Mouse (Mus musculus): Measurements from ENCODE around the gene Nup107. TPM values are rescaled to one million over a fixed set of nuclear protein-coding genes. Genes with fewer than 3 reads are reported as not detected.

Gene Nup107
- total RNA-seq (2023): 10 to 100 TPM; 35.3 to 40.2 TPM

GRCm38 (mm10) chr10:117792141-117793091, at the start of gene Nup107:
TSS of gene Nup107 (minus strand) at chr10:117792705.

DNA sequence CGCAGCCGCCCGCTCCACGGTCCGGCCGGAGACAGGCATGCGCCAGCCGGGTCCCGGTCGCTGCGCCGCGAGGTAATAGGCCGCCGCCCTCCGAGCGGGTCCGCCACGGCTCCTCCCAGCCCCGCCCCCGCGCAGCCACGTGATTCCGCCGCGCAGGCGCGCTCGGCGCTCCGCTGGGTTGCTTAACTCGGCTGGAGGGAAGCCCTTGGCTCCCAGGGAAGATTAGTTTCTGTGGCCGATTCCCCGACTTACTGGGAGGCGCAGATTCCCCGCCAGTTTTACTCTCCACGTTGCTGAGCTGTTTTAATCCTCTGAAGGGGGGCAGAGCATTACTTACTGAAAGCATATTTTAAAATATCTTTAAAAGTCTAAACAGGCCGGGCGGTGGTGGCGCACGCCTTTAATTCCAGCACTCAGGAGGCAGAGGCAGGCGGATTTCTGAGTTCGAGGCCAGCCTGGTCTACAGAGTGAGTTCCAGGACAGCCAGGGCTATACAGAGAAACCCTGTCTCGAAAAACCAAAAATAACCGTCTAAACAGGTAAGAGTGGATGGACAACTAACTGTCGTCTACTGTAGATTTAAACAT, 46.1 kb downstream of the Nup107 start, which contains the start of gene Slc35e3:
TSS of gene Slc35e3 (minus strand) at position 69 of the 587 bp plus-strand sequence.

DNA sequence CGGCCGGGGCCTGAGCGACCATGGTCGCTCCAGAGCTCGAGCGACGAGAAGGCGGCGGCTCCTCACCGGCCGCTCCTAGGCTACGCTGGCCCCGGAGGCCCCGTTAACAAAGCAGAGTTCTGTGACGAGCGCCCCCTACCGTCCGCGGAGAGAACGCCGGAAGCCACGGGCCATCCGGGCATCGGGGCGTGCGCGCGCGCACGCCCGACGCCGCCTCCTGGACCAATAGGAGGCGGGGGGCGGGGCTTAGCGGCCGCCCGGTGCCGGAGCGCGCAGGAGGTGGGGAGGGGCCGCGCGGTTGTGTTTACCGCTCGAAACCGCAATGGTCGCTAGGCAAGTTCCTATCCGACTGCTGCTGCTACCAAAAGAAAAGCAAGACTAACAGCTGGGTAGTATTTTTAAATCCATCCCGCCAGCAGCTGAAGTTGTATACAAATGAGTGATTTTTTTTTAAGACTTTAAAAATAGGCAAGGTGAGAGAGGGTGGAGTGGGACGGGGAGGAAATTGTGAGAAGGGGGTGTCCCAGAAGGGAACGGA, 81.8 kb downstream of the Nup107 start, which contains the start of gene Mdm2:
TSS of gene Mdm2 (minus strand) at position 155 of the 538 bp plus-strand sequence.

Other genes starting within 250 kb of the Nup107 start
- under 1 TPM; 0.97 to 0.99 TPM for gene Cpm, start 163.2 kb downstream of the Nup107 start, total RNA-seq (2023)
- gene Mdm2, start 81.9 kb downstream of the Nup107 start, total RNA-seq (2023): 100 to 1,000 TPM; 149 to 171 TPM
- 1 to 10 TPM; 6.1 to 6.3 TPM for gene Slc35e3, start 46.3 kb downstream of the Nup107 start, total RNA-seq (2023)
- 100 to 1,000 TPM; 241 to 271 TPM for gene Rap1b, start 53.3 kb upstream of the Nup107 start, total RNA-seq (2023)

Data from neutrophil, adult 83 days (primary cell).